Mouse (Mus musculus) gastrocnemius, adult 18-20 months (tissue): ENCODE data around the gene Cd200r1. TPM values are rescaled to one million over a fixed set of nuclear protein-coding genes. Genes with fewer than 3 reads are reported as not detected.

Experiments
- total RNA-seq, 2 experiments: library from RNA; stranded (reverse); gene quantifications; 2 replicates each; pipeline ENCODE4 v1.2.3; 2021

The Cd200r1 gene
- total RNA-seq, 2 experiments from 2014 or later = 0.32 TPM; not detected in 1

Other genes starting within 250 kb of the Cd200r1 start
- gene Boc, start 206.8 kb upstream of the Cd200r1 start, total RNA-seq = 1 to 10 TPM; 2.5 to 4.8 TPM
- 1 to 10 TPM; 2.6 to 3.1 TPM for gene Nepro, start 41.4 kb upstream of the Cd200r1 start, total RNA-seq
- gene Gtpbp8, start 19.4 kb upstream of the Cd200r1 start, total RNA-seq = 1 to 10 TPM; 6.1 to 8.8 TPM
- not detected for gene Cd200r4, start 46.0 kb downstream of the Cd200r1 start, total RNA-seq
- gene Cd200r2, start 101.4 kb downstream of the Cd200r1 start, total RNA-seq = not detected
- not detected for gene Cd200r3, start 177.9 kb downstream of the Cd200r1 start, total RNA-seq